Mouse (Mus musculus) myocyte (in vitro differentiated cells): ENCODE results near the gene Cfap157.

Experiments
- E2F4 ChIP-seq: IDR thresholded peaks from one replicate; pipeline ENCODE4 v1.6.1; 2011; ENCODE audit warnings: mild to moderate bottlenecking, control low read depth, moderate library complexity; ENCODE audit not compliant: insufficient read depth
- MYOD1 ChIP-seq, 3 experiments: IDR thresholded peaks; one replicate each; pipeline ENCODE4 v1.6.1; 2011; ENCODE audit warnings: control low read depth in 2 of 3, low read depth in 2 of 3, mild to moderate bottlenecking in 2 of 3, moderate library complexity in 1 of 3; ENCODE audit not compliant: insufficient read length in 2 of 3, control insufficient read depth in 1 of 3
- POLR2A ChIP-seq: IDR thresholded peaks from one replicate; pipeline ENCODE4 v1.6.1; 2011; ENCODE audit warnings: low read depth, mild to moderate bottlenecking, control low read depth, moderate library complexity; ENCODE audit not compliant: insufficient read length
- POLR2AphosphoS2 ChIP-seq: IDR thresholded peaks from one replicate; pipeline ENCODE4 v1.6.1; 2011; ENCODE audit warnings: low read depth, control low read depth; ENCODE audit not compliant: insufficient read length
- TCF12 ChIP-seq: IDR thresholded peaks from one replicate; pipeline ENCODE4 v1.6.1; 2011; ENCODE audit warnings: mild to moderate bottlenecking, control low read depth; ENCODE audit not compliant: poor library complexity, insufficient read depth, severe bottlenecking
- TCF3 ChIP-seq: IDR thresholded peaks from one replicate; pipeline ENCODE4 v1.6.1; 2011; ENCODE audit warnings: low read depth, control low read depth; ENCODE audit not compliant: insufficient read length
- USF1 ChIP-seq: IDR thresholded peaks from one replicate; pipeline ENCODE4 v1.6.1; 2011; ENCODE audit warnings: low read depth, mild to moderate bottlenecking, control low read depth, moderate library complexity

- TF ChIP-seq MYOD1 (IDR thresholded peaks at IDR 0.05; ENCODE audit: control insufficient read depth in 1 of 3, insufficient read length in 2 of 3, low read depth in 2 of 3), result no peak
- TF ChIP-seq POLR2A, result no peak
- TF ChIP-seq POLR2AphosphoS2, result no peak
- no peak for TF ChIP-seq TCF12
- TF ChIP-seq USF1, result no peak
- no peak for TF ChIP-seq E2F4
- no peak for TF ChIP-seq TCF3
Observed at GRCm38 (mm10) chr2:32727435-32727834, 56.8 kb downstream of the Cfap157 start.
